Mouse (Mus musculus) intestine, postnatal 0 days (tissue): Measurements from ENCODE around the gene Bsn. TPM values are rescaled to one million over a fixed set of nuclear protein-coding genes. Genes with fewer than 3 reads are reported as not detected.
A peak's percentile ranks its signal among the peaks of the same experiment; 100 is the strongest.

ENCODE experiments used
- ATAC-seq: fragments of 200-750 bp; cut with Nextera tagmentation; 2 replicates; pipeline ENCODE4 v1.8.0; 2017; ENCODE audit warnings: mild to moderate bottlenecking, moderate TSS enrichment, moderate library complexity
- H3K27ac ChIP-seq: fragments of 300-500 bp; sonication (generic); 2 replicates; pipeline ENCODE4 v1.5.1; 2014; ENCODE audit warnings: mild to moderate bottlenecking, low read depth, low read length, moderate library complexity
- H3K27me3 ChIP-seq: fragments of 300-500 bp; sonication (generic); replicated peaks from 2 replicates; pipeline ENCODE4 v1.6.1; 2014; ENCODE audit warnings: low read length, mixed read lengths; ENCODE audit not compliant: control insufficient read depth, insufficient read depth
- H3K36me3 ChIP-seq: fragments of 300-500 bp; sonication (generic); 2 replicates; pipeline ENCODE4 v1.6.1; 2014; ENCODE audit warnings: mild to moderate bottlenecking, moderate library complexity; ENCODE audit not compliant: control insufficient read depth, insufficient read depth
- H3K4me1 ChIP-seq: fragments of 300-500 bp; sonication (generic); replicated peaks from 2 replicates; pipeline ENCODE4 v1.6.1; 2014; ENCODE audit warnings: antibody characterized with exemption, low read length, mixed read lengths; ENCODE audit not compliant: control insufficient read depth, insufficient read depth
- H3K4me2 ChIP-seq: fragments of 300-500 bp; sonication (generic); replicated peaks from 2 replicates; pipeline ENCODE4 v1.6.1; 2014; ENCODE audit warnings: low read depth, mild to moderate bottlenecking, moderate library complexity
- H3K4me3 ChIP-seq: fragments of 300-500 bp; sonication (generic); 2 replicates; pipeline ENCODE4 v1.5.1; 2014; ENCODE audit warnings: low read depth, low read length
- H3K9ac ChIP-seq: fragments of 300-500 bp; sonication (generic); 2 replicates; pipeline ENCODE4 v1.6.1; 2014; ENCODE audit warnings: mild to moderate bottlenecking, low read depth, low read length
- H3K9me3 ChIP-seq: fragments of 300-500 bp; sonication (generic); 2 replicates; pipeline ENCODE4 v1.6.1; 2016; ENCODE audit warnings: mixed run types; ENCODE audit not compliant: control insufficient read depth
- CTCF ChIP-seq: sonication (generic); IDR thresholded peaks from 2 replicates; pipeline ENCODE4 v1.5.1; 2016; ENCODE audit warnings: low read depth, mild to moderate bottlenecking, control low read depth, antibody characterized with exemption, moderate library complexity
- WGBS: fragments of 180-500 bp; shearing (Covaris S2); extraction: QIAGEN DNeasy Blood & Tissue Kit; methylation state at CpG from one replicate; pipeline ENCODE4 v1.1.7; 2014; 5-methylcytosine and 5-hydroxymethylcytosine counted together
- polyA plus RNA-seq: library from polyadenylated mRNA; unstranded; fragments of >200 nt; fragmentation: Nextera tagmentation; extraction: Ambion mirVana; gene quantifications from 2 replicates; pipeline ENCODE4 v1.2.1, GENCODE M21; 2015

Gene Bsn
- polyA plus RNA-seq, 1 experiment from 2014 or later, result 1.6 TPM

GRCm38 (mm10) chr9:108141387-108141786 is 48.8 kb downstream of the Bsn start:
- H3K36me3 ChIP-seq, result no peaks in the 10 kb centered on the region
- no peaks in the 10 kb centered on the region for H3K9me3 ChIP-seq
- H3K4me3 ChIP-seq, result no peak overlapping the region
- 87% methylated on average over 10 of the region's 10 CpGs for WGBS
- no peak for TF ChIP-seq CTCF
- H3K27me3 ChIP-seq, result no peaks in the 10 kb centered on the region
- no peak overlapping the region for H3K4me2 ChIP-seq
- ATAC-seq, result no peak
- 0 out of 2 replicates have a peak, but pooled peaks cover 3% of the 10 kb centered on the region for H3K4me1 ChIP-seq
- H3K9ac ChIP-seq, result no peak overlapping the region
- no peak overlapping the region for H3K27ac ChIP-seq

DNA sequence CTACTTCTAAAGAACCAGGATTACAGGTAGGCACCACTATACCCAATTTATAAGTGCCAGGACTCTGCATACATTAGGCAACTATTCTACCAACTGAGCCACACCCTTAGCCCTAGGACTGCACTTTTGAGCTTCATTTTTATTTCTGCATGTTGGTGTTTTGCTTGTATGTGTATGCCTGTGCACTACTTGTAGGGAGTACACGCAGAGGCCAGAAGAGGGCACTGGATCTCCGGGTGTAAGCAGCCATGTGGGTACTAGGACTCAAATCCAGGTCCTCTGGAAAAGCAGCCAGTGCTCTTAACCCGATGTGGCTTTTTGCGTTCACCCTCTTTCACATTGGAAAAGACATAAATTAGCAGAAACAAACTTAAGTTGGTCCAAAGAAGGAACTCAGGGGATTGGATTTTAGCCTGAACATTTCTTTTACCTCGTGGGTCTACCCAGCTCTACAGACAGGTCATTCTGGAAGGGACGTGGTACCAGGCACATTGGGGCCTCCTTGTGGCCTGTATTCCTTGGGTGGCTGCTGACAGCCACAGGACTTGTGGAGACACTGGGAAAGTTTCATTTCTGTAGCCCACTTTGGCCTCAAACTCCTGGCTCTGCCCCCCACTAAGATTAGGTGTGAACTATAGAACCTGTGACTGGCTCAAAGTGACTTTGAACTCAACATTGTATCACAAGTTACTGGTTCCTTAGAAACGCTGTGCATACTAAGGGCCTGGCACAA is 50.1 kb downstream of the Bsn start:
- H3K4me2 ChIP-seq, result no peak overlapping the region
- no peak for ATAC-seq
- H3K36me3 ChIP-seq, result no peaks in the 10 kb centered on the region
- H3K9ac ChIP-seq, result no peak overlapping the region
- H3K4me1 ChIP-seq, result 0 out of 2 replicates have a peak, but pooled peaks cover 2% of the 10 kb centered on the region
- no peaks in the 10 kb centered on the region for H3K9me3 ChIP-seq
- TF ChIP-seq CTCF, result peak; percentile 58
- 82% methylated on average over 7 of the region's 7 CpGs for WGBS
- H3K4me3 ChIP-seq, result no peak overlapping the region
- no peak overlapping the region for H3K27ac ChIP-seq
- H3K27me3 ChIP-seq, result no peaks in the 10 kb centered on the region

DNA sequence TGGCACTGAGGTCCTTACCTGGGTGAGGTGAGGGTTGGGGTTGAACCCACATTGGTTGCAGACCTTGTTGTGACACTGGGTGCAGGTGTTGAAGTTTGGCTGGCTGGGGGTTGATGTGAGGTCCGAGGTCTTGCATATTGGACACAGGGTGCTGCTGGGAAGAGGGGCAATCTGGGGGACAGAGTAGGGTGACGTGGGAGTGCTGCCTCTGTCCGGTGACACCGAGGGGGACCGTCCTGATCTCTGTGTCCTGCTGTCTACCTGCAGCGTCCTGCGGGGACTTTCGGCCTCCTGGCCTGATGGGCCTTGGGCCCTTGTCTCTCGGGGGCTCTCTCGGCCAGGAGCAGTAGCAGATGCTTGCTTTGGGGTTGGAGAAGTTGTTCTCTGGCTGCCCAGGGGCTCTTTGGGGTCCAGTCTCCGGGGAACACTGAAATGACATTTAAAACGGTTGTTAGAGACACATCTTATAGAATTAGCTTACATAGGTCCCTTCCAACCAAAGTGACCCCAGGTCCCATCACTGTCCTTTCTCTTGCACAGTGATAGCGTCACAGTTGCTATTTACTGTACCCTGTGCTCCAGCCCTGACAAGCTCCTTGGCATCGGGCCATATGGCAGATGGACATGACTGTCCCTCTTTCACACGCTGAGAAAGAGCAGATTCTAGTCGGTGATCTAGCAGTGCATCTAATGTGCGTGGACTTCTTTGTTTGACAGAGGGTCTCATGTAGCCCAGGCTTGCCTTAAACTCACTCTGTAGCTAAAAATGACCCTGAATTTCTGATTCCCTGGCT is 50.8 kb downstream of the Bsn start:
- Histone ChIP-seq H3K4me3 (no peak overlapping the region), H3K4me2 (no peak overlapping the region), H3K27me3 (no peaks in the 10 kb centered on the region), H3K4me1 (no peaks in the 10 kb centered on the region), H3K9ac (no peak overlapping the region), H3K9me3 (no peaks in the 10 kb centered on the region), H3K36me3 (no peaks in the 10 kb centered on the region), H3K27ac (no peak overlapping the region)
- no peak for TF ChIP-seq CTCF
- no peak for ATAC-seq
- 81% methylated on average over 17 of the region's 17 CpGs for WGBS

GRCm38 (mm10) chr9:108138118-108138517 is 52.1 kb downstream of the Bsn start:
- Histone ChIP-seq H3K4me2 (no peak overlapping the region), H3K27ac (no peak overlapping the region), H3K9me3 (no peaks in the 10 kb centered on the region), H3K9ac (no peak overlapping the region), H3K4me1 (no peaks in the 10 kb centered on the region), H3K36me3 (no peaks in the 10 kb centered on the region), H3K27me3 (no peaks in the 10 kb centered on the region), H3K4me3 (no peak overlapping the region)
- TF ChIP-seq CTCF, result no peak
- 82% methylated on average over 6 of the region's 6 CpGs for WGBS
- no peak for ATAC-seq

GRCm38 (mm10) chr9:108137523-108137922 is 52.7 kb downstream of the Bsn start:
- TF ChIP-seq CTCF, result no peak
- no peaks in the 10 kb centered on the region for H3K4me1 ChIP-seq
- WGBS, result 29% methylated on average over 17 of the region's 17 CpGs
- H3K9me3 ChIP-seq, result no peaks in the 10 kb centered on the region
- no peaks in the 10 kb centered on the region for H3K36me3 ChIP-seq
- no peak overlapping the region for H3K4me3 ChIP-seq
- no peaks in the 10 kb centered on the region for H3K27me3 ChIP-seq
- no peak for ATAC-seq
- no peak overlapping the region for H3K9ac ChIP-seq
- H3K4me2 ChIP-seq, result no peak overlapping the region
- no peak overlapping the region for H3K27ac ChIP-seq

- Histone ChIP-seq H3K27me3 (no peaks in the 10 kb centered on the region), H3K9me3 (no peaks in the 10 kb centered on the region), H3K9ac (no peak overlapping the region), H3K4me2 (no peak overlapping the region), H3K4me3 (no peak overlapping the region), H3K4me1 (no peaks in the 10 kb centered on the region), H3K27ac (no peak overlapping the region), H3K36me3 (no peaks in the 10 kb centered on the region)
- no peak for ATAC-seq
- no peak for TF ChIP-seq CTCF
- WGBS, result 71% methylated on average over 6 of the region's 6 CpGs
Observed at GRCm38 (mm10) chr9:108136930-108137462, 53.2 kb downstream of the Bsn start.
